Mouse (Mus musculus): Measurements from ENCODE around the gene Mrpl14. TPM values are rescaled to one million over a fixed set of nuclear protein-coding genes. Genes with fewer than 3 reads are reported as not detected.

Gene Mrpl14
- polyA plus RNA-seq (2017; shearing (Covaris generic)), result 32.1 TPM

GRCm38 (mm10) chr17:45686093-45686619 lies at the start of gene Mrpl14:
Gene Mrpl14 (plus strand): TSS chr17:45686322.

GRCm38 (mm10) chr17:45659225-45659624 lies 26.9 kb upstream of the Mrpl14 start, which contains the start of gene Capn11:
Gene Capn11 (minus strand): TSS chr17:45659325.

DNA sequence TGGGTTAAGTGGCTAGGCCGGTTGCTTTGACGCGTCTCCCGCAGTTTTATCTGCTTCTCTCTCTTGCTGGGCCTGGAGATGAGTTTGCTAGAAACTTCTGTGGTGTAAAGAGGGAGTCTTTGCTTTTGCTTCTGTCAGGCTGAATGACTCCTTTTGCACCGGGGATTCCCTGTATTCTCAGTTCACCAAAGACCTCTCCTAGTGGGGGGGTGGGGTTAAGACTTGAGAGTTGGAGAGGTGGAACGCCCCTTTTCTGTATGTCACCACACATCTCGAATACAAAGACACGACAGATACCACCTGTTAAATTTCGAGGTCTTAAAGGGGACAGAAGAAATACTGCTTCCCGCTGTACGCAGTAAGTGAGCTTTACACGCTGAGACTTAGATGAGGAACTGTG lies 594 bp downstream of the Mrpl14 start, which contains the start of gene Tmem63b:
Gene Tmem63b (minus strand): TSS at position 190 of the 400 bp plus-strand sequence.

DNA sequence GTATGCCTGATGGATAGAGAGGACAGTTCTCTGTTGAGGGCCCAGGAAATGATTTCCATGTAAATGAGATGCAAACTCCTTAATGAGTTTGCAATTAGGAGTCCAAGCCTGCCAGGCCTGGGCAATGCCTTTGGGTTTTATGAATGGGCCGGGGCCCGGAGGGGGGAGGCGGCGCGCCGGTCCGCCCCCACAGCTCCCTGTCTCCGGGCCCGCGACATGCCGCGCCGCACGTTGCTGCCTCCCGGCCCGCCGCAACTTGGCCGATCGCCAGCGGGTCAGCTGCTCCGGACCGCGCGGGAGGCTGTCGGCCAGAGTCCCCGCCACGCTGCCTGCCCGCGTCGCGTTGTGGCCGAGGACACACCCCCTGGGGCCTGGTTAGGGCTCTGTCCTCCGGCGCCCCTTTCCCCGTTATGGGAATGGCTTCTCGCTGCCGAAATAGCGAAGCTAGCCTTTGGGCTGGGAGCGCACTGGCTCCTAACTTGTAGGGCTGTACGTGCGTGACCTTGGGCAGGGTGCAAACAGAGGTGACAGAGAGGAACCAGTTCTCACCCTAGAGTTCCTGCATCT lies 47.7 kb downstream of the Mrpl14 start, which contains the start of gene 1600014C23Rik:
Gene 1600014C23Rik (minus strand): TSS at position 110 of the 567 bp plus-strand sequence.

Other genes starting within 250 kb of the Mrpl14 start
- gene Spats1, start 210.9 kb upstream of the Mrpl14 start, polyA plus RNA-seq (2017; shearing (Covaris generic)), result 0.60 TPM
- gene Aars2, start 179.5 kb upstream of the Mrpl14 start, polyA plus RNA-seq (2017; shearing (Covaris generic)), result 21.1 TPM
- gene Tcte1, start 162.9 kb upstream of the Mrpl14 start, polyA plus RNA-seq (2017; shearing (Covaris generic)), result not detected
- gene Tmem151b, start 136.6 kb upstream of the Mrpl14 start, polyA plus RNA-seq (2017; shearing (Covaris generic)), result not detected
- 52.3 TPM for gene Nfkbie, start 130.6 kb upstream of the Mrpl14 start, polyA plus RNA-seq (2017; shearing (Covaris generic))
- 32.3 TPM for gene Slc35b2, start 122.4 kb upstream of the Mrpl14 start, polyA plus RNA-seq (2017; shearing (Covaris generic))
- 1,260 TPM for gene Hsp90ab1, start 113.1 kb upstream of the Mrpl14 start, polyA plus RNA-seq (2017; shearing (Covaris generic))
- 53.6 TPM for gene Slc29a1, start 86.7 kb upstream of the Mrpl14 start, polyA plus RNA-seq (2017; shearing (Covaris generic))
- not detected for gene Mymx, start 84.2 kb upstream of the Mrpl14 start, polyA plus RNA-seq (2017; shearing (Covaris generic))
- gene Capn11, start 27.0 kb upstream of the Mrpl14 start, polyA plus RNA-seq (2017; shearing (Covaris generic)), result 1.1 TPM
- gene Tmem63b, start 583 bp downstream of the Mrpl14 start, polyA plus RNA-seq (2017; shearing (Covaris generic)), result 17.7 TPM
- not detected for gene 1600014C23Rik, start 47.5 kb downstream of the Mrpl14 start, polyA plus RNA-seq (2017; shearing (Covaris generic))

All from naive thymus-derived CD4-positive, alpha-beta T cell, adult 5 months (primary cell).